Mouse (Mus musculus) testis, adult 10 weeks (tissue): ENCODE measurements around the gene Gm8362. TPM values are rescaled to one million over a fixed set of nuclear protein-coding genes. Genes with fewer than 3 reads are reported as not detected.

Experiments
- polyA plus RNA-seq: library from polyadenylated mRNA; stranded (reverse); fragments of 350-450 nt; fragmentation: Illumina TruSeq; extraction: RNeasy Lipid Tissue Mini Kit (QIAGEN cat#74804); gene quantifications from one replicate; pipeline ENCODE4 v1.2.3, GENCODE M21; 2014; ENCODE audit warnings: low read depth, low replicate concordance

The Gm8362 gene
- polyA plus RNA-seq, result 79.0 TPM

DNA sequence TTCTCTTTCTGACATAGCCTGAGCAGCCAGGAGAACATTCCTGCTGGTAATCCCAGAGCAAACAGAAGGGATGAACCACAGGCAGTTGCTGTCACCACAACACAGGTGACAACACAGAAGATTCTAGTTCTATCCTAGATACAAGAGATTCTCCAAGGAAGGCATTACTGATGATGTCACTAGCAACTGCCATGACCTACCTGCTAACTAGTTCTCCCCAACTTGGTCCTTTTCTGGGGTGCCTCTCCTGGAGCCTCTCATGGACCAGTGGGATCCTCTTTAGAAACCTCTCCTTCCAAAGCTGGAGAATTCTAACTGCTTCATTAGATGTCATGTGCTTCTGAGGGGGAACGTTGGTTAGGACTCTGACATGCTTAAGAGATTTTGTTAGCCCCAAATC lies at the start of gene Gm8362:
Gene Gm8362, minus strand, starts transcription at position 101 of the 400 bp plus-strand sequence.

DNA sequence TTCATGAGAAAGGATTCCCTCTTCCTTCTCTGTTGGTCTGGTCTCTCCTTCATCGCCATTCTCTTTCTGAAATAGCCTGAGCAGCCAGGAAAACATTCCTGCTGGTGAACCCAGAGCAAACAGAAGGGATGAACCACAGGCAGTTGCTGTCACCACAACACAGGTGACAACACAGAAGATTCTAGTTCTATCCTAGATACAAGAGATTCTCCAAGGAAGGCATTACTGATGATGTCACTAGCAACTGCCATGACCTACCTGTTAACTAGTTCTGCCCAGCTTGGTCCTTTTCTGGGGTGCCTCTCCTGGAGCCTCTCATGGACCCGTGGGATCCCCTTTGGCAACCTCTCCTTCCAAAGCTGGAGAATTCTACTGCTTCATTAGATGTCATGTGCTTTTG lies 32.0 kb downstream of the Gm8362 start, which contains the start of gene Gm3636:
Gene Gm3636, minus strand, starts transcription at position 101 of the 400 bp plus-strand sequence.

DNA sequence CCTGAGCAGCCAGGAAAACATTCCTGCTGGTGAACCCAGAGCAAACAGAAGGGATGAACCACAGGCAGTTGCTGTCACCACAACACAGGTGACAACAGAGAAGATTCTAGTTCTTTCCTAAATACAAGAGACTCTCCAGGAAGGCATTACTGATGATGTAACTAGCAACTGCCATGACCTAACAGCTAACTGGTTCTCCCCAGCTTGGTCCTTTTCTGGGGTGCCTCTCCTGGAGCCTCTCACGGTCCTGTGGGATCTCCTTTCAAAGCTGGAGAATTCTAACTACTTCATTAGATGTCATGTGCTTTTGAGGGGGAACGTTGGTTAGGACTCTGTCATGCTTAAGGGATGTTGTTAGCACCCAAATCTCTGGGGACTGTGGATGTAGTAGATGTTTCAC lies 54.1 kb downstream of the Gm8362 start, which contains the start of gene Gm8050:
Gene Gm8050, minus strand, starts transcription at position 101 of the 400 bp plus-strand sequence.

Other genes starting within 250 kb of the Gm8362 start
- gene Gm8356, start 237.1 kb downstream of the Gm8362 start, polyA plus RNA-seq, result 12.9 TPM
- gene Gm3629, start 183.8 kb downstream of the Gm8362 start, polyA plus RNA-seq, result 5.4 TPM
- 178 TPM for gene Gm3460, start 152.0 kb downstream of the Gm8362 start, polyA plus RNA-seq
- 31.9 TPM for gene Gm10251, start 90.2 kb downstream of the Gm8362 start, polyA plus RNA-seq
- gene Gm8050, start 54.2 kb downstream of the Gm8362 start, polyA plus RNA-seq, result 0.25 TPM
- 6.8 TPM for gene Gm3636, start 32.1 kb downstream of the Gm8362 start, polyA plus RNA-seq
- gene Gm3642, start 65.9 kb upstream of the Gm8362 start, polyA plus RNA-seq, result 7.2 TPM
- gene Gm3667, start 115.6 kb upstream of the Gm8362 start, polyA plus RNA-seq, result 2.4 TPM
- gene Gm6356, start 199.4 kb upstream of the Gm8362 start, polyA plus RNA-seq, result 5.9 TPM